28 mouse cellular contexts compared by ENCODE assay signal in the genomic region with DNA sequence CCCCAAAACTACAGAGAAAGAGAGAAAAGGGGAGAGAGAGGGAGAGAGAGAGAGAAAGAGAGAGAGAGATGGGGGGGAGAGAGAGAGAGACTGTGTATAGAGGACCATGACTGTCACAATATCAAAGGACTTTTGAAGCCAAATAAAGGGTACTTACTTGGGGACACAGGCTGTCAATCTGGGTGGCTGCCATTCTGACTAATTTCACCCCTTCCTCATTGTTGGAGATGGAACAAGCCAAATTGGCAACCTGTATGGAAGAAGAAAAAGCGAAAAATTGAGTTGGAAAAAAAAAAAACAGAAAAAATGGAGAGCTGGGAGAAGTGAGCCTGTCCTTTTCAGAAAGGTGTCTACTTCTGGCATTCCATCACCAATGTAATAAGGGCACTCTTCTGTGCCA.
"Had no signal": no experiment of that assay in that cellular context is flagged by ENCODE, and none has a peak within 500 bp of the region (broad histone marks: within the 10 kb centered on the region; RNA-seq: fewer than 3 reads in every experiment).

No protein-coding gene starts in this region.

- H3K27ac ChIP-seq: limb, embryonic 10.5 days; limb, embryonic 12.5 days; limb, embryonic 13.5 days; limb, embryonic 15.5 days; liver, embryonic 12.5 days; liver, embryonic 13.5 days; liver, embryonic 14.5 days; liver, embryonic 15.5 days; lung, embryonic 15.5 days; macrophage; midbrain, embryonic 10.5 days; midbrain, embryonic 12.5 days; midbrain, embryonic 13.5 days; midbrain, embryonic 15.5 days; neural tube, embryonic 12.5 days had no signal

- DNase-seq: left cerebral cortex, postnatal 4 days; liver; liver, embryonic 13.5 days; liver, postnatal 0 days; lung, adult 18-20 months; lung, adult 2 months; lung, embryonic 14.5 days; lung, postnatal 10 days; lung, postnatal 14 days; lung, postnatal 36 days; lung, postnatal 4 days; midbrain, embryonic 14.5 days had no signal

- H3K4me3 ChIP-seq: limb, embryonic 10.5 days; limb, embryonic 12.5 days; limb, embryonic 13.5 days; limb, embryonic 15.5 days; liver, embryonic 12.5 days; liver, embryonic 13.5 days; liver, embryonic 15.5 days; lung, embryonic 15.5 days; megakaryocyte, embryonic 14.5 days; midbrain, embryonic 10.5 days; midbrain, embryonic 12.5 days; midbrain, embryonic 13.5 days; midbrain, embryonic 15.5 days; myocyte; neural tube, embryonic 12.5 days had no signal
